Mouse (Mus musculus) MN1 (cell line): ENCODE results near the gene Dirc2.

Source experiments
- DNase-seq: peaks from one replicate; pipeline ENCODE4 v3.0.0-alpha.2; 2016; ENCODE audit warnings: low spot score

Gene Dirc2

GRCm38 (mm10) chr16:35772598-35772997 is 3.4 kb upstream of the Dirc2 start:
- DNase-seq: peak; percentile 5

- DNase-seq: no peak
Measured at GRCm38 (mm10) chr16:35771606-35772005, 2.5 kb upstream of the Dirc2 start.

DNA sequence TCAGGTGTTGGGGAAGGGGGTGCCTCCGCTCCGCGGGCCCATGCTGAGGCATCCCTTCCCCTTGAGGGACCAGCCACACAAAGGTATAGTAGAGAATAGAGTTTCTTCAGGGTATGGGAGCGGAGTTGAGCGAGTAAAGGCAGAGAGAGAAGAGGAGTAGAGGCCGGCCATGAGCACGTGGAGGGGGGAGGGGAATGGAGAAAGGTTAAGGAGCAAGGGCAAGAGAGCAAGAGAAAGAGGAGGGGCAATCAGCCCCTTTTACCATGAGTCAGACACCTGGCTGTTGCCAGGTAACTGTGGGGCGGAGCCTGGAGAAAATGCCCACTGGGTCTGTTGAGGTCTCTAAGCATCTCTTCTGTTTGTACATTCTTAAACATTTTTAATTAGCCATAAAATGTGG is 2.0 kb upstream of the Dirc2 start:
- no peak for DNase-seq

- peak; percentile 83 for DNase-seq
Measured at GRCm38 (mm10) chr16:35769878-35770657, 912 bp upstream of the Dirc2 start, which contains the start of gene Hspbap1. Gene Hspbap1, plus strand, starts transcription at chr16:35770375.

- DNase-seq: no peak
Measured at GRCm38 (mm10) chr16:35768469-35768784, 729 bp downstream of the Dirc2 start.

GRCm38 (mm10) chr16:35766366-35766765 is 2.8 kb downstream of the Dirc2 start:
- no peak for DNase-seq

DNA sequence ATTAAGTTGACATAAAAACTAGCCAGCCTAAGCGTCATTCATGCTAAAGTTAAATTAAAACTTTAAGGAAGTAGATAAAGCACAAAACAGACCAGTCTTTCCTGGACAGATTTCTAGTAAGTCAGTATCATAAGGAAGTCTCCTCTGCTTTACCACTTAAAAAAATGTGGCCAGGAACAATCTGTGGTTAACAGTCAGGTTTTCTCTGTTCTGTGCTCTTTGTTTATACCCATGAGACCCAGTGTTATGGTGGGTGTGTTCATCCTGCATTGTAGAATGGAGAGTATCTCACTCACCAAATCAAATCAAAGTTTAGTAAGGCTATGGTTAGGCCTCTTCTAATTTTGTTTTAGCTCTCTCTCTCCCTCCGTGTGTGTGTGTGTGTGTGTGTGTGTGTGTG is 3.7 kb downstream of the Dirc2 start:
- DNase-seq: no peak

GRCm38 (mm10) chr16:35764941-35765340 is 4.2 kb downstream of the Dirc2 start:
- DNase-seq: no peak

DNA sequence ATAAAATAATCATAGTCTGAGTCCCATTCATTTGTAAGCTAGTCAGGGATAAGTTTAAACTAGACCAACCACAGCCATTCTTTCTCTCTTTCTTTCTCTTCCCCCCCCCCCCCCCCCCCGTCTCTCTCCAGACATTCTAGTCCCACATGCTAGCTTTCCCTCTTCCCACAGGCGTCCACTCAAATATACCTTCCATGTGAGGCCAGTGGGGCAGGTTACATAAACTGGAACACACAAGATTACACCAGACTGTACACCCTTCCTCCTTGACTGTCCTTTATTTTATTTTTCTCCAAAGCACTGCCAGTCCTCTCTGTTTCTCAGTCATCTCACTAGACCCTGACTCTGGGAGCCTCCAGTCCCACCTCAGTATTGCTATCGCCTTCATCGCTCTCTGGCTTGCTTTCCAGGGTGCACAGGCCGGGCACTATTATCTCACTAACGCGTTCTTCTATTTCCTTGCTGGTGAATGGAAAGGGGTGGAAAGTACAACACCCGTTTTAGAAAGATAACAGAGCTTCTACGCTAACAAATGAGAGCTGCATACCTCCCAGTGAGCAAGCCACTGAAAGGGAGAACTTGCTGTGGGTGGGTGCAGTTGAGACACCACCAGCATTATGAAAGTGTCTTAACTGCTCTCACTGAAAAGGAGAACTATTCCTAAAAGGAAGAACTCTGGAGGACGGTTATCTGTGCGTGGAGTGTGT is 5.4 kb downstream of the Dirc2 start:
- DNase-seq: no peak

DNA sequence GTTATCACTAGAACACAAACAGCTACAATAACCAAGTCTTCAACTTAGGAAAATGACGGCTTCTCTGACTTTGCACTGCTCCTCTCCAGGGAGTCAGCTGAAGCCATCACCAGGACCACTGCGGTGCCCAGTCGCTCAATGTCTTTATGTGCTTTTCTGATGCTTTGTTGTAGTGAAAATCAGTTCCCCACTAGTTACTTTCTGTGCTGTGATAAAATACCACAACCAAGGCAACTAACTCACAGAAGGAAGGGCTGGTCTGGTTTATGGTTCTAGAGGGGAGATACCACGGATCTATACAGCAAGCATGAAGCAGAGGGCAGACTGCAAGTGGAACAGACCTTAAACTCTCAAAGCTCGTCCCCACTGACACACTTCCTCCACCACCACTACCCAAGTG is 9.8 kb downstream of the Dirc2 start:
- DNase-seq: no peak

- no peak for DNase-seq
Measured at GRCm38 (mm10) chr16:35756697-35757096, 12.5 kb downstream of the Dirc2 start.

- DNase-seq: no peak
Measured at GRCm38 (mm10) chr16:35755502-35756334, 13.4 kb downstream of the Dirc2 start.

DNA sequence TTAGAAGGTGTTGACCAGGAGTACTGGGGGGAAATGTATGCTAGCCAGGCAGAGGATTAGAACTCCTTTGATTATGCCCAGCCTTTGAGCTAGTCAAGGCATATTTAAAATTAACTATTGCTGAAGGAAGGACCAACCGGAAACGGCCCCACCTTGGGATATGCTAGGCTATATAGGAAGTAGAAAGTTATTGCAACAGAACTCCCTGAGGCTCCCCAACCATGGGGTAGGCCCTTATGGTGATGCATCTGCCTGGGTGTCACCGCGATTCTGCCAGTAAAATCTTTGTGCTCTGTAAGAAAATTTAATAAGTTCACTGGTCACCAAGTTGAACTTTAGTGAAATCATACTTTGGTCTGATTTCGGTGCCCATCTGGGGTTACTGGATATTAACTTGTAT is 15.2 kb downstream of the Dirc2 start:
- no peak for DNase-seq

GRCm38 (mm10) chr16:35751841-35752240 is 17.3 kb downstream of the Dirc2 start:
- DNase-seq: no peak

DNA sequence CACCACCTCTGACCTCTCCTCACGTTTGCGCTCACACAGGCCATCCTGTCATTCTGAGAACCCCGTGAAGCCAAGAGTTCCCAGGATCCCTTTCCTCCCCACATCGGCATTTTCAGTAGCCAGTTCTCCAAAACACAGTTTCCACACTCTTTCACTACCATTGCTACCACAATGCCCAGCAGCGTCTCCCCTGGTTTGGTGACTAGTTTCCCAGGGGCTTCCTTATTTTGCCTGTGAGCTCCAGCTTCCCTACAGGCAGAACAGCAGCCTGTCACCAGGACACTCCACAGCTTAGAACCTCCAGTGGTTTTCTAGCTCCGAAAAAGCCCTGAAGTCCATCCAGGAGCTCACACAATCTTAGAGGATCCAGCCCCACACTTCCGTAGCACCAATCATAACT is 19.8 kb downstream of the Dirc2 start:
- DNase-seq: no peak

- DNase-seq: no peak
Measured at GRCm38 (mm10) chr16:35748237-35748603, 20.9 kb downstream of the Dirc2 start.

DNA sequence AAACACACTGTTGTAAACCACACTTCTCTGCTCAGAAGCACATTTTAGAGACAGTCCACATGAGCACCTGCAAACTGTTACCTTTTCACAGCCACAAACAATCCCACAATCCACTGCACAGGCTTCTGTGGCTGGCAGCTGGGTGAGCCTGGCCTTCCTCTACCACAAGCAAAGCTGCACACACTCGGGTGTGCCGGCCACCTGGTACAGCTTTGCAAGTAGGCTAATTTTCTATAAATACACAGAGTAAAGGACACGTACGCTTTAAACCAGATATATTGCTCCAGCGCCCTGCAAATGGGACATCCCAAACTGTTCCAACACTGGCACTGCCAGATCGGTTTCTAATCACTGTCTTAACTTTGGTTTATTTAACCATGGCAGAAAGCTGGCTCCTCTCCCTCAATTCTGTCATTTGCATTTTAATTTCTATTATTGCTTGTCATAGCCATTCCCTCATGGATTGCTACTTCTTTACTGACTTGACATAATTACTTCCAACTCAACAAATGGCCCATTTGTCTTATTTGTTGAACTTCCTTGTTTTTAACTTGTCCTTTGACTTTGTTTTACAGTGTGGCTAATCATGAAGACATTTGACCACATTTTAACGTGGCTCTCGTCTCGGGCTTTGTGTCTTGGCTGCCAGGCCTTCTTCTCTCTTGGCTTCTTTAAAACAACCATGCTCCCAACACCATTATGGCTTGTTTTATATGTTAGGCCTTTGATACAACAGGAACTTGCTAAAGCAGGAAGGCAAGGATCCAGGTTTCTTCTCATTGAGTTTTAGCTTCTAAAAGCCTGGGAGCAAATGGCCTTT is 21.5 kb downstream of the Dirc2 start:
- DNase-seq: no peak

- DNase-seq: no peak
Measured at GRCm38 (mm10) chr16:35742251-35742937, 26.8 kb downstream of the Dirc2 start.

GRCm38 (mm10) chr16:35741621-35742020 is 27.5 kb downstream of the Dirc2 start:
- no peak for DNase-seq

DNA sequence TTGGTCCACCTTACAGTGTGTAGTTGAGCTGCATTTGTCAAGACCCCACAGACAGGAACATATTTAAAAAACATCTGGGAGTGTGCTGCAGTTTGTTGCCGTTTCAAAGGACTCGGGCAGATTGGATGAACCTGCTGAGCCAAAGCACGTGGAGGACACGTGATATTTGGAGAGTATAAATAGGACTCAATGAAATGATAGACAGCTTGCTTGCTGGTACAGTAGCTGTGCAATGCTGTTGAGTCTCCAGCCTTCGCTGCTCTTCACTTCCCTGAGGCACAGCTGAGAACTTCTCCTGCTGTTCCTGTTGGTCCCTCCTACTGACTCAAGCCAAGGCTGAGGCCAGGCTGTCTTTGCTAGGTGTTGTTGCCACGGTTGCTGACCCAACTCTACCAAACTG is 28.2 kb downstream of the Dirc2 start:
- DNase-seq: no peak

GRCm38 (mm10) chr16:35740357-35740756 is 28.8 kb downstream of the Dirc2 start:
- no peak for DNase-seq
